Mouse (Mus musculus) MEL (cell line): ENCODE measurements at regions not wholly inside any gene's neighbourhood (a gene's known extent, or its start where the extent isn't known, plus 50 kb on each side); places are given as distances from the start of the nearest gene placed in this dataset.

ENCODE experiments used
- CTCF ChIP-seq, 3 experiments: IDR thresholded peaks in 2 of 3; conservative IDR thresholded peaks in 1 of 3; 2 replicates each; pipeline ENCODE4 v1.5.1; 2011 to 2012; ENCODE audit warnings: low read length in 3 of 3, low read depth in 2 of 3, mild to moderate bottlenecking in 2 of 3, improper control_type of control experiment in 1 of 3, inconsistent platforms in 1 of 3, mixed read lengths in 1 of 3, moderate library complexity in 1 of 3; ENCODE audit not compliant: control insufficient read depth in 1 of 3, insufficient read depth in 1 of 3, poor library complexity in 1 of 3, severe bottlenecking in 1 of 3
- GATA1 ChIP-seq: IDR thresholded peaks from 2 replicates; pipeline ENCODE4 v1.6.1; 2011; ENCODE audit warnings: low read depth, low read length, improper control_type of control experiment
- HCFC1 ChIP-seq: IDR thresholded peaks from 2 replicates; pipeline ENCODE4 v1.6.1; 2012; ENCODE audit warnings: low read depth, mild to moderate bottlenecking, inconsistent platforms, low read length, improper control_type of control experiment, moderate library complexity
- POLR2AphosphoS5 ChIP-seq: IDR thresholded peaks from 2 replicates; pipeline ENCODE4 v1.6.1; 2012; ENCODE audit warnings: low read depth, borderline replicate concordance, mild to moderate bottlenecking, inconsistent platforms, low read length, moderate library complexity, mixed read lengths
- TAL1 ChIP-seq: IDR thresholded peaks from 2 replicates; pipeline ENCODE4 v1.6.1; 2012; ENCODE audit warnings: mild to moderate bottlenecking, inconsistent platforms, low read length, moderate library complexity, mixed read lengths

DNA sequence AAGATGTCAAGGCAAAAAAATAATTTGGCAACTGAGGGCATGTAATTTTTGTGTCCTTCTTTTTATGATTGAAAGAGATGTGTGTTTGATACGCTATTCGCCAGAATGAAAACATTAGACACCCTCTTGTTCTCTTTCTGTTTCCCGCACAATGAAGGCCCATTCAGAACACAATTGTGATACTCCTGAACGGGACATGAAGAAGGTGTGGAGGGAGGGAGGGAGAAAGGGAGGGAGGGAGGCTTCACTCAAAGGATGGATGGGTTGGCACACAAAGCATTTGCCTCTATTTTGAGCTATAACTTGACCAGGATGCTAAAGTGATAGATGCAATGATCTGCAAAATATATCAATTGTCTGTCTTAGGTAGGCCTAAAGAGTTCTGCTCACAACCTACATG is 132.0 kb upstream of the Kiz start:
- TF ChIP-seq GATA1: no peak
- TF ChIP-seq HCFC1: no peak
- TF ChIP-seq CTCF (IDR thresholded peaks at IDR 0.05 in 2 of 3, conservative IDR thresholded peaks at IDR 0.05 in 1 of 3; ENCODE audit: control insufficient read depth in 1 of 3, insufficient read depth in 1 of 3, low read depth in 2 of 3, low read length in 3 of 3, poor library complexity in 1 of 3, severe bottlenecking in 1 of 3): no peak
- TF ChIP-seq POLR2AphosphoS5: no peak
- TF ChIP-seq TAL1: no peak
